Mouse (Mus musculus) forebrain, embryonic 15.5 days (tissue): ENCODE measurements around the gene Nfat5. TPM values are rescaled to one million over a fixed set of nuclear protein-coding genes. Genes with fewer than 3 reads are reported as not detected.

ENCODE experiments used
- ATAC-seq: fragments of 200-750 bp; cut with Nextera tagmentation; replicated peaks from 2 replicates; pipeline ENCODE4 v1.8.0; 2017; ENCODE audit warnings: mild to moderate bottlenecking, moderate TSS enrichment, moderate library complexity
- H3K27ac ChIP-seq: fragments of 300-500 bp; sonication (generic); replicated peaks from 2 replicates; pipeline ENCODE4 v1.5.1; 2015; ENCODE audit warnings: mild to moderate bottlenecking, inconsistent platforms
- H3K27me3 ChIP-seq: fragments of 300-500 bp; sonication (generic); 2 replicates; pipeline ENCODE4 v1.6.1; 2015; ENCODE audit warnings: inconsistent platforms
- H3K36me3 ChIP-seq: fragments of 300-500 bp; sonication (generic); 2 replicates; pipeline ENCODE4 v1.6.1; 2015; ENCODE audit warnings: mild to moderate bottlenecking, inconsistent platforms
- H3K4me1 ChIP-seq: fragments of 300-500 bp; sonication (generic); 2 replicates; pipeline ENCODE4 v1.6.1; 2015; ENCODE audit warnings: inconsistent platforms
- H3K4me2 ChIP-seq: fragments of 300-500 bp; sonication (generic); replicated peaks from 2 replicates; pipeline ENCODE4 v1.6.1; 2015; ENCODE audit warnings: mild to moderate bottlenecking, inconsistent platforms
- H3K4me3 ChIP-seq: fragments of 300-500 bp; sonication (generic); 2 replicates; pipeline ENCODE4 v1.5.1; 2015; ENCODE audit warnings: mild to moderate bottlenecking, inconsistent platforms
- H3K9ac ChIP-seq: fragments of 300-500 bp; sonication (generic); replicated peaks from 2 replicates; pipeline ENCODE4 v1.6.1; 2015; ENCODE audit warnings: mild to moderate bottlenecking, inconsistent platforms
- H3K9me3 ChIP-seq: fragments of 300-500 bp; sonication (generic); 2 replicates; pipeline ENCODE4 v1.6.1; 2016; ENCODE audit warnings: inconsistent platforms
- WGBS: fragments of 180-500 bp; shearing (Covaris S2); methylation state at CpG from one replicate; pipeline ENCODE4 v1.1.7; 2015; ENCODE audit warnings: mixed read lengths; 5-methylcytosine and 5-hydroxymethylcytosine counted together
- polyA plus RNA-seq: library from polyadenylated mRNA; unstranded; fragments of >200 nt; fragmentation: Nextera tagmentation; extraction: Ambion mirVana; gene quantifications from 2 replicates; pipeline ENCODE4 v1.2.1, GENCODE M21; 2015

Nfat5 gene
- polyA plus RNA-seq: 9.4 and 10.2 TPM in 2 replicates

DNA sequence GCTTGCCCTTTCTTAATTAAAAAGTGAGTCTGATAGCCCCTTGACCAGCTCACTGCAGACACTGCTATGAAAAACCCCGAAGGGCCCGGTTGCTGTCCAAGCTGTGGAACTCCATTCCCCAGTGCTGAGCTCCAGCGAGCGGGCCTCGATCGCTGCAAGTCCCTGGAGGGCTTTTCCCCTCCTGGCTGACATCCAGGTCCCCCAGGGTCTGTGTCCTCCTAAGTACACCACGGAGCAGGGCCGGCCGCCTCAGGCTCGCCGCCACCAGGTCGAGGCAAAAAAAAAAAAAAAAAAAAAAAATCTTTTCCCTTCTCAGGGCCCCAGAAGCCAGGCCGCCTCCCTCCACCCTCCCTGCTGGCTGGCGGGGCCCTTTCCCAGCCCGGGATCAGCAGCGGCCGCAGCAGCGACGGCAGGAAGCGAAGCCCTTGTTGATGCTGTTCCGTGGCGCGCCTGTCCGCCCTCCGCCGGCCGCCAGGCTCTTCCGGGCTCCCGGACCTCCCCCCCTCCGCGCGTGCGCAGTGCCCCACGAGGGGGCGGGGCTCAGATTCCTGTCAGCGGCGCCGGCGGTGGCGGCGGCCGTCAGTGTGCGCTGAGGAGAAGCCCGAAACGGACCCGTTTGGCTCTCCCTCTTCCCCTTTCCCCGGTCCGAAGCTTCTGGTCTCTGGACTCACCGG is at the start of gene Nfat5:
Gene Nfat5 (plus strand): TSS at position 543 of the 674 bp plus-strand sequence.
- H3K4me2 ChIP-seq: peak within 1 kb of the TSS; percentile 64
- peak; percentile 95 for ATAC-seq
- H3K36me3 ChIP-seq: no peaks in the 10 kb centered on the region
- H3K4me3 ChIP-seq: peak within 1 kb of the TSS; percentile 82
- peak within 1 kb of the TSS; percentile 83 for H3K9ac ChIP-seq
- H3K4me1 ChIP-seq: peaks cover 16% of the 10 kb centered on the region
- no peaks in the 10 kb centered on the region for H3K27me3 ChIP-seq
- peak within 1 kb of the TSS; percentile 95 for H3K27ac ChIP-seq
- no peaks in the 10 kb centered on the region for H3K9me3 ChIP-seq
- WGBS: under 1% methylated on average over 49 of the region's 49 CpGs

DNA sequence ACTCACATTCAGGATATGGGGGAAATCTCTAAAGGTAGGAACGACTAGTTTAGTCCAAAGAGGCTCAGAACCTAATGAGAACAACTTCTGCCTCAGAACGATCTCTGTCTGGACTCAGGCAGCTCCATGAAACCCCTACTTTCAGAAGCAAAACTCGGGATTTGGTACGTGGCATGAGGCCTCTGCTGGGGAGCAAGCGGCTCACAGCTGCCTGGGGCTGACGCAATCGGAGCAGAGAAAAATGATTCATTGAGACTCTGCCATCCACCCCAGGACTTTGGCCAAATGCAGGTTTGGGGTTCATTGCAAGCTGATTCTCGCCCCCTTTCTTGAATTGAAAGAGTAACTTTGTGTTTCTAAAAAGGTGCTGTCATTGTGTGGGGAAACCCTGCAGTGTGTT is 49.1 kb upstream of the Nfat5 start:
- no peaks in the 10 kb centered on the region for H3K36me3 ChIP-seq
- ATAC-seq: no peak
- WGBS: 70% methylated on average over 8 of the region's 8 CpGs

DNA sequence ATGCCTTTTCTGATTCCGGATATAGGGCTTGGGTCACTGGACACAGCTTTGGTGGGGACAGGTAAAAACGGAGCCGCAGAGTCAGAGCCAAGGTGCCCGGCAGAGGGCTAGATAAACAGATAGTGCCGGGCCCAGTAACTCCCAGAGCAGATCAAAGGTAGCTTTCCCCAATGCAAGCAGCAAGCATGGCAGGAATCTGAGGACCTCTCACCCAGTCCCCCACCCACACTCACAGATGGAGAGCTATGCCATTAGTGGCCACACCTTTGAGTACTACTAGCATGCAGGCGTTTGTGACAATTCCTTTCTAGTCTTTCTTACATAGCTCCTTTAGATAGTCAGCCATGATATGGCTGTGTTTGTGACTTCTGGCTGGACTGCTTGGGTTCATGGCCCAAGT is 44.8 kb upstream of the Nfat5 start:
- no peak overlapping the region for H3K9ac ChIP-seq
- no peak overlapping the region for H3K4me2 ChIP-seq
- H3K36me3 ChIP-seq: no peaks in the 10 kb centered on the region
- no peak overlapping the region for H3K27ac ChIP-seq
- no peaks in the 10 kb centered on the region for H3K9me3 ChIP-seq
- WGBS: 95% methylated on average over 6 of the region's 6 CpGs
- H3K4me3 ChIP-seq: no peak overlapping the region
- no peak for ATAC-seq
- no peaks in the 10 kb centered on the region for H3K4me1 ChIP-seq
- no peaks in the 10 kb centered on the region for H3K27me3 ChIP-seq

More for the DNA sequence above, 49.1 kb upstream of the Nfat5 start:
- H3K9me3 ChIP-seq: no peaks in the 10 kb centered on the region
- no peaks in the 10 kb centered on the region for H3K4me1 ChIP-seq
- no peak overlapping the region for H3K27ac ChIP-seq
- H3K4me2 ChIP-seq: no peak overlapping the region
- H3K9ac ChIP-seq: no peak overlapping the region
- H3K27me3 ChIP-seq: no peaks in the 10 kb centered on the region
- H3K4me3 ChIP-seq: no peak overlapping the region

DNA sequence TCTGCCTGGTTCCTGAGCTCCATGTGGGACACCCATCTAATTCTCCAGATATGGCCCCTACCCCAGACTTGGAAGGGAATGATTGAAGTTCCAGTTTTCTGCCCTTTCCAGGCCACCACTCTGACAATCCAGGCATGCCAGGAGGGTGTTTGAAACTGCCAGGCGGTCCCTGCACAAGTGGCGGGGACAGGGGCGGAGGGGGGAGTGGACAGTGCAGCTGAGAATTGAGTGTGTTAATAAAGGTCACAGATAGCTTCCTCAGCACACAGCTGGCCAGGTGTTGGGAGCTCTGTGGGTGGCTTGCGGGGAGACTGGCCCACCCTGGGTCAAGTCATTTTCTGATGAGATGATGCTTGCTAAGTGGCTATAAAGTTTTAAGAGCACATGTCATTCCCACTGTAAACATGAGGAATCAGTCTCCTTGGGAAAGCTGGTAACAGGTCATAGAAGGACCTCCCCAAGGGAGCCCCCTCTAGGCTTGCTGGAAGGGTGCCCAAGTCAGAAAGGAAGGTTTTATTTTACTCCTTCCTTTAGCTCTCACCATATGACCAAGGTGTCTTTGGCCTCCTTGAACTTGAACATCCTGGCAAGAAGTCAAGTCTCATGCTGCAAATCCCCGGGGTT is 41.7 kb upstream of the Nfat5 start:
- H3K27ac ChIP-seq: no peak overlapping the region
- WGBS: 81% methylated on average over 5 of the region's 5 CpGs
- no peaks in the 10 kb centered on the region for H3K36me3 ChIP-seq
- H3K4me3 ChIP-seq: no peak overlapping the region
- no peaks in the 10 kb centered on the region for H3K27me3 ChIP-seq
- H3K4me2 ChIP-seq: no peak overlapping the region
- no peaks in the 10 kb centered on the region for H3K9me3 ChIP-seq
- no peak for ATAC-seq
- peaks cover 3% of the 10 kb centered on the region; the same call in 1 of the 2 replicates for H3K4me1 ChIP-seq
- no peak overlapping the region for H3K9ac ChIP-seq

DNA sequence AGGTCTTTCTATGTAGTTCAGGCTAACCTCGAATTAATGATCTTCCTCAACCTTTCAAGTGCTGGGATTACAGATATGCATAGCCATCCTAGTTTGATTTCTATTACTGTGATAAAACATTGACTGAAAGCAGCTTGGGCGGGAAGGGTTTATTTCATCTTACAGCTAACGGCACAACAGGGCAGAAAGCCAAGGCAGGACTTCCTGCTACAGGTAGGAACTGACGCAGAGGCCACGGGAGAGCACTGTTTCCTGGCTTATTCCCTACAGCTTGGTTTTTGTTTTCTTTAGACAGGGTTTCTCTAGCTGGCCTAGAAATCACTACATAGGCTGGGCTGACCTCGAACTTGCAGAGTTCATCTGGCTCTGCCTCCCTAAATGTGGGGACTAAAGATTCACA is 40.1 kb upstream of the Nfat5 start:
- Histone ChIP-seq H3K4me1 (peaks cover 8% of the 10 kb centered on the region), H3K27ac (no peak overlapping the region), H3K27me3 (no peaks in the 10 kb centered on the region), H3K9me3 (no peaks in the 10 kb centered on the region), H3K9ac (no peak overlapping the region), H3K4me3 (no peak overlapping the region), H3K36me3 (no peaks in the 10 kb centered on the region), H3K4me2 (no peak overlapping the region)
- WGBS: 79% methylated on average over 6 of the region's 6 CpGs
- ATAC-seq: no peak

DNA sequence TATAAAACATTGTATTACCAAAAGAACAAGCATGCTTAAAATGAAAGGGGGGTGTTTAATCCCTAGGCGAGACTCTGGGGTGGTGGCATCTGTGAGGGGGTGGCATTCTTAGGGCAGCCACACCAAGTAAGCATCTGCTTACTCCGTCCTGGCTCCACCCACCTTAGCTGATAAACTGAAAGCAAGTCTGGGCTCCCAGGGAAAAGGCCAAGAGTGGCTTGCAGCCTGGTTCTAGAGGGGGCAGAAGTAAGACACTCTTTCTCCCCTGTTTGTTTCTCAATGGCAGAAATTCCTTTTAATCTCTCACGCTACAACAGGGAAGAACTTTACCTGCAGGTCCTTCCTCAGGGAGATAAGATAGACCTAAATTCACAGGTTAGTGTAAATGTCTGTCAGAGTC is 38.9 kb upstream of the Nfat5 start:
- no peak overlapping the region for H3K9ac ChIP-seq
- no peak overlapping the region for H3K4me2 ChIP-seq
- H3K4me1 ChIP-seq: peaks cover 8% of the 10 kb centered on the region
- no peaks in the 10 kb centered on the region for H3K9me3 ChIP-seq
- H3K4me3 ChIP-seq: no peak overlapping the region
- H3K27me3 ChIP-seq: no peaks in the 10 kb centered on the region
- 63% methylated on average over 3 of the region's 3 CpGs for WGBS
- no peaks in the 10 kb centered on the region for H3K36me3 ChIP-seq
- ATAC-seq: no peak
- H3K27ac ChIP-seq: no peak overlapping the region

DNA sequence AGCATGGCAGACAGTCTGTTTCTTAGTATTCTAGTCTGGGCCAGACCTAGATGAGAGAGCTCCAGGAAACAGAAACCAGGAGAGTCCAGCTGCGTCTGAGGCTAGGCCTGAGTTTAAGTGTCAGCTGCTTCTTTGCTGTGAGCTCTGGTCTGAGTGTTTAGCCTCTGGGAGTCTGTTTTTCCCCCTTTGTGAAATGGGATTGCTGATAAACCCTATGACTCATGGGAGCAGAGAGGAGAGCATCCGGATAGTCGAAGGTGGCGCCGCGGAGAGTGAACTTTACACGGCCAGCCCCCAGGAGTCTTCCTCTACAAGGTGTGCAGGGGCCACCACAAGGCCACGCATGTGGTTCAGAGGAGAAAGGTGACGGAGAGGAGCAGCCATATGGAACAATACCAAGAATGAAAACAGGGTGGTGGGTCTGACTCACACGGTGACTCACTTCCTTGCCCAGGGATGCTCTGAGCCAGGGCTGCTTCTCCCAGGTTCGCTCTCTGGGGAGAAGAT is 38.3 kb upstream of the Nfat5 start:
- no peak overlapping the region for H3K27ac ChIP-seq
- H3K36me3 ChIP-seq: no peaks in the 10 kb centered on the region
- WGBS: 86% methylated on average over 11 of the region's 11 CpGs
- ATAC-seq: no peak
- no peaks in the 10 kb centered on the region for H3K27me3 ChIP-seq
- H3K4me3 ChIP-seq: no peak overlapping the region
- no peak overlapping the region for H3K9ac ChIP-seq
- no peak overlapping the region for H3K4me2 ChIP-seq
- peaks cover 8% of the 10 kb centered on the region for H3K4me1 ChIP-seq
- H3K9me3 ChIP-seq: no peaks in the 10 kb centered on the region

DNA sequence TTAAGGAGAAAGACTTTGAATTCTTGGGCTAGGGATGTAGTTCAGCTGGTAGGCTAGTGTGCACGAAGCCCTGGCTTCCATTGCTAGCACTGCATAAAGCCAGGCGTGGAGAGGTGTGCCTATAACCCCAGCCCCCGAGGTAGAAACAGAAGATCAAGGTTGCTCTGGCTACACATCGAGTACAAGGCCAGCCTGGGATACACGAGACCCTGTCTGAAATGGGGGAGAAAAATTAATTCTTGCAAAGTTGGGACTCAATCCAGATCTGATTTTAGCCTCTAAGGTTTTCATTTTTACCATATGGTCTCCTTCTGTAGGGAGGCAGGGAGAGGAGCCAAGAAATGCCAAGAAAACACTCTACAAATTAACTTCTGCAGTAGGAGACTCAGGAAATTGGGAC is 36.0 kb upstream of the Nfat5 start:
- ATAC-seq: no peak
- H3K4me3 ChIP-seq: no peak overlapping the region
- H3K27me3 ChIP-seq: no peaks in the 10 kb centered on the region
- no peak overlapping the region for H3K4me2 ChIP-seq
- WGBS: 70% methylated on average over 5 of the region's 5 CpGs
- no peak overlapping the region for H3K9ac ChIP-seq
- peak overlapping the region; percentile 29; the same call in 1 of the 2 replicates for H3K27ac ChIP-seq
- peaks cover 8% of the 10 kb centered on the region for H3K4me1 ChIP-seq
- no peaks in the 10 kb centered on the region for H3K9me3 ChIP-seq
- no peaks in the 10 kb centered on the region for H3K36me3 ChIP-seq

DNA sequence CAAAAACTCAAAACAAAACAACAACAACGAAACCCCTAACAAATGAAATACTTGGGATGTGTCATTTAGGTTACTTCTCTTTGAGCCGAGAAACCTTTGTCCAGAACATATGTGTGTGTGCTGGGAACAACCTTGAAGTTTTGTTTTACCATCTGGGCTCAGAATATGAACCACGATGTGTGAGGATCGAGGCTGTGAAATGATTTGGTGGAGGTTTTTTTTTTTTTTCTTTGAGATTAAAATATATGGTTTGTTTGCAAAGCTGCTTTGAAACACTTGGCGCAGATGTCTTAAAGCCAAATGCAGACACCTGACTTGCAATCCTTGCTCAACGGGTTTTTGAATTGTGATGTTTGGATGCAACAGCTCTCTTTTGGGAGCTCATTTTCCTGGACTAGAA is 33.1 kb upstream of the Nfat5 start:
- Histone ChIP-seq H3K9me3 (no peaks in the 10 kb centered on the region), H3K4me3 (no peak overlapping the region), H3K4me2 (no peak overlapping the region), H3K4me1 (peaks cover 5% of the 10 kb centered on the region; the same call in 1 of the 2 replicates), H3K36me3 (no peaks in the 10 kb centered on the region), H3K27ac (no peak overlapping the region), H3K9ac (no peak overlapping the region), H3K27me3 (no peaks in the 10 kb centered on the region)
- no peak for ATAC-seq
- 72% methylated on average over 6 of the region's 6 CpGs for WGBS

DNA sequence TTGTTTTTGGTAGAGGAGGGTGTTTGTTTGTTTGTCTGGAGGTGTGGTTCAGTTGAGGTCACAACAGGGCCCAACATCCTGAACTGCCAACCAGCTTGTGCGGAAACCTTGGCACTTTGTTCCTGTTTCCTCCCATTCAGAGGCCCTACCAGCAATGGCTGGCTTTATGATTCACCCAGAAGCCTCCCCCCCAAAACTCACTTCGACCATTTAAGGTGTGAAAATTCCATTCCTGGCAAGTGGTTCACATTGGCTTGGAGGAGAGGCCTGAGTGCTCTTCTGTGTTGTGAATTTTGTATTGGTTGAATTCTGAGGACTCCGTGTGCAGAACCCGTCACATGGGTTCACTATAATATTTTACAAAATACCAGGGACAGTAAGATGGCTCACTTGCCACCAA is 32.1 kb upstream of the Nfat5 start:
- ATAC-seq: no peak
- 85% methylated on average over 4 of the region's 4 CpGs for WGBS
- H3K9me3 ChIP-seq: no peaks in the 10 kb centered on the region
- no peak overlapping the region for H3K4me2 ChIP-seq
- no peak overlapping the region for H3K27ac ChIP-seq
- peaks cover 5% of the 10 kb centered on the region; the same call in 1 of the 2 replicates for H3K4me1 ChIP-seq
- H3K4me3 ChIP-seq: no peak overlapping the region
- H3K36me3 ChIP-seq: no peaks in the 10 kb centered on the region
- H3K9ac ChIP-seq: no peak overlapping the region
- no peaks in the 10 kb centered on the region for H3K27me3 ChIP-seq

DNA sequence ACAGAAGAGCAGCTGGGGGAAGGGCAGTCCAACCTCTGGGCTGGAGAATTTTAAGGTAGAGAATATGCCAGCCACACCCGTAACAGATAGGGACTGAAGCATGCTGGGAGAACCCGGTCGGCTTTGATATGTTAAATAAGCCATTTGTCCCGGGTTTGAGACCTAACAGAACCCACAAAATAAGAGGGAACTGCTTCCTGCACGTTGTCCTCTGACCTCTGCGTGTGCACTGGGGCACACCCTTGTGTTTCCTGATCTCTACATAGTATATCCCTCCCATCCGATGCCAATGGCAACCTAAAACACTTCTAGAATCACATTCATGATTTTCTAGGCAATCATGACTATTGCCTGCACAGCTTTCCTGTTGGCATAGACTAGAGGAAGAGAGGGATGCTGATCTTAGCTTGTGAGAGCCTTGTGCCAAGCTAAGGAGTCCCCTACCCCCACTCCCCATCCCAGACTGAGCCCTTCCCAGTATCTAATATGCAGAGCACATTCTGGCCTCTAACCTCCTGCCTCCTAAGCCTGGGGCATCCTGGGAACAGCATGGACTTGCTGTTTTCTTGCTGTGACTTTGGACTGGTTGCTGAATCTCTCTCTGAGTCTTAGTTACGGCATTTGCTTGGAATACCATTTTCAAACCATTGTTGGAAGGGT is 31.1 kb upstream of the Nfat5 start:
- H3K9ac ChIP-seq: no peak overlapping the region
- H3K4me3 ChIP-seq: no peak overlapping the region
- H3K27ac ChIP-seq: no peak overlapping the region
- no peaks in the 10 kb centered on the region for H3K9me3 ChIP-seq
- no peaks in the 10 kb centered on the region for H3K36me3 ChIP-seq
- no peaks in the 10 kb centered on the region for H3K27me3 ChIP-seq
- no peak for ATAC-seq
- H3K4me1 ChIP-seq: peaks cover under 1% of the 10 kb centered on the region; the same call in 1 of the 2 replicates
- no peak overlapping the region for H3K4me2 ChIP-seq
- WGBS: 80% methylated on average over 8 of the region's 8 CpGs

DNA sequence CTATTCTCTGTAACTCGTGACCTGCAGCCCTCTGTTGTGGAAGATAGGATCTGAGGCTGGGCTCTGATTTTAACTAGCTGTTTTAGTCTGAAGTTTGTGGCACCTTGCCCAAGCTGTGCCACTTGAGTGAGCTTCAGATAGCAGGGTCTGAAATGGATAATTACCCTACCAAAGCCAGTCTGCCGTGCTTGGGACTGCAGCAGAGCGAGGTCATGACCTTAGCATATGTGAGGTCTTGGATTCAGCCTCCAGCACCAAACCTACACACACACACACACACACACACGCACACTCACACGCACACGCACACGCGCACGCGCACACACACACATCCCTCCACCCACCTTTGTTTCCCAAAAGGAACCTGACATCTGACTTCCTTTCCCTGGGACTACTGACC is 27.5 kb upstream of the Nfat5 start:
- H3K36me3 ChIP-seq: no peaks in the 10 kb centered on the region
- no peak overlapping the region for H3K4me3 ChIP-seq
- no peaks in the 10 kb centered on the region for H3K9me3 ChIP-seq
- H3K9ac ChIP-seq: no peak overlapping the region
- no peak overlapping the region for H3K27ac ChIP-seq
- H3K27me3 ChIP-seq: no peaks in the 10 kb centered on the region
- WGBS: 75% methylated on average over 10 of the region's 10 CpGs
- H3K4me1 ChIP-seq: no peaks in the 10 kb centered on the region
- H3K4me2 ChIP-seq: no peak overlapping the region
- no peak for ATAC-seq
